Mouse (Mus musculus) left cerebral cortex, adult 18-20 months (tissue): ENCODE measurements around the gene Zp3. TPM values are rescaled to one million over a fixed set of nuclear protein-coding genes. Genes with fewer than 3 reads are reported as not detected.

ENCODE experiments used
- DNase-seq, 2 experiments: peaks; one replicate each; pipeline ENCODE4 v3.0.0; 2021 to 2022; ENCODE audit warnings: low spot score in 2 of 2, mixed read lengths in 1 of 2
- total RNA-seq, 2 experiments: library from RNA; stranded (reverse); gene quantifications; 2 replicates each; pipeline ENCODE4 v1.2.3; 2021

Zp3 gene
- total RNA-seq, 2 experiments from 2014 or later = not detected

DNA sequence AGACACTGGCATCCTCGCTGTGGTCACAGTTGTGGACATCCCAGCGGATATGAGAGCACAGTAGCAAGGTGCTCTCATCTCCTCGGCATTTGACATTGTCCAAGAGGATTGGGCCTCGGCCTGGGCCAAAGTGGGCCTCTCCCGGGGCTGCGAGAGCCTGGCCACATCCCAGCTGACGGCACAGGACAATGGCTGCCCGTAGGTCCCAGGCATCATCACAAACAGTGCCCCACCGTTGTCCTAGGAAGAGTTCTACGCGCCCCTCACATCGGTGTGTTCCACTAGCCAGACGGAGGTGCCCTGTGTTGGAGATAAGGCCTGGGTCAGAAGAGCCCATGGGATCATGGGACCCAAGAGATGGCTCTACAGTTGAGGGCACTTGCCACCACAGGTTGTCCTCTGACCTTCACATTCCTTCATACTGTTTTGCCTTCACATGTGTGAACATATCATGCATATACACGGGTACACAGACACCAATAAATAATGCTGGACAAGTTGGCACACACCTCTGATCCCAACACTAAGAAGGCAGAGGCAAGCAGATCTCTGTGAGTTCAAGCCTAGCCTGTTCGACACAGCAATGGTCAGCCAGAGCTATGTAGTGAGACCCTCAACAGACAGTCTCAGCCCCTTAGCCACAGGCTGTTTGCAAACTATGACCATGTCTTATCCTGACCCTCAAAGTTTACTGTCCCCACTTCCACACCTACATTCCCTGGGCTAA lies 18.8 kb upstream of the Zp3 start:
- no peak for DNase-seq

DNA sequence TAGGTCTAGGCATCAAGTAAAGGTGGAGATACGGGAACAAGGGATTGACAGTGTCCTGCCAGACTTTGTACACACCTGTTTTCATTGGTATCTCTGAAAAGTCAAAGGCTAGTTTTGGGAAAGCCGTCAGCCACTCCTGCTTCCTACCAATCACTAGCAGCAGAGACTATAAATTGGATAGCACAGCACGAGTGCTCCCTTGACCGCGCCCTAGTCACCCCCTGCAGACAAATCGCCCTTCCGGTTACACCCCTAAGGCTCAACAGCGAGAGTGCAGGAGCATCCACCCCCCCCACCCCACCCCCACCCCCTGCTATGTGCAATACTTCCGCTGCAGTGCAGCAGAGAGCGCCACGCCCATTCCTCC lies 17.8 kb upstream of the Zp3 start:
- DNase-seq = peak in 1 of 2 experiments; percentile 18

DNA sequence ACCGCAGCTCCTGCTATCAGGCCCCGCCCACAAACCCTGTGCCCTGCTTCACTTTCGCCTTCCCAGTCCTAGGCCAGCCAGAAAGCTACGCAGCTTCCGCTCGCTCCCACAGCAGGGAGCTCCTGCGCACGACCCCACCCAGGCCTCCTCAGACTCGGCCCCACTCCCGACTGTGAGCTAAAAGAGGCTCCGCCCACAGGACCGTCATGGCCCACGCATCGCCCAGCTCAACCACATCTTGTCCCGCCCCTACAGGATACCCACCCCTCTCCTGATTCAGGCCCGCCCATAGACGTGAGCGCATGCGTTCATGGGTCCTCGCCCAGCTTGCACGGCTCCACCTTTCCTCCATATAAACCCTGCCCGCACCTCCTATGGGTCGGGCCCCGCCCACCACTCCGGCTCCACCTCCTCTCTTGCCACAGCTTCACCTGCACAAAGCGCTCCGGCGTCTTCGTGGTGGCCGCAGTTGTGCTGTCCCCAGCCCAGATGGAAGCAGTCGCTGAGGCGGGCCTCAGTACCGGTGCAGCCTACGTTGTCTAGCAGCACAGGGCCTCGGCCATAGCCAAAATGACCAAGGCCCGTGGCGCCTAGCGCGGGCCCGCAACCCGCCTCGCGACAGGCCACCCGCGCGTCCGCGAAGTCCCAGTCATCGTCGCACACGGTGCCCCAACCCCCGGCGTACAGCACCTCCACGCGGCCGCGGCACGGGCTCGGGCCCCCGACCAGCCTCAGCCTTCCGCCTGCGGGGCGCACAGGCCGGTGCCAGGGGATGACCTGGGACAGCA lies 17.2 kb upstream of the Zp3 start:
- peak; percentile 93 to 95 for DNase-seq

DNA sequence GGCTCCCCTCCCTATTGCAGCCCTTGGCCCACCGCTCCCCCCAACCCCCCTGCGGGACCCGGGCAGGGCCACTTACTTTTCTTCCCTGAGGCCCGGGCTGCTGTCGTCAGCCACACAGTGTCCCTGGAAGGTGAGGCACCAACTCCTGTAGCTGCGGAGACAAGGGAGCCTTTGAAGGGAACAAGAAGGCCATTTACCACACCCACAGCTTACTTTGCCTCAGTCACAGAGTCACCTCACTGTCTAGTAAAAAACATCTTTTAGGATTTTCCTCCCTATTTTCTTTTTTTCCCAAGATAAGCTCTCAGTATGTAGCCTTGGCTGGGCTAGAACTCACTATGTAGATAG lies 16.6 kb upstream of the Zp3 start:
- no peak for DNase-seq

DNA sequence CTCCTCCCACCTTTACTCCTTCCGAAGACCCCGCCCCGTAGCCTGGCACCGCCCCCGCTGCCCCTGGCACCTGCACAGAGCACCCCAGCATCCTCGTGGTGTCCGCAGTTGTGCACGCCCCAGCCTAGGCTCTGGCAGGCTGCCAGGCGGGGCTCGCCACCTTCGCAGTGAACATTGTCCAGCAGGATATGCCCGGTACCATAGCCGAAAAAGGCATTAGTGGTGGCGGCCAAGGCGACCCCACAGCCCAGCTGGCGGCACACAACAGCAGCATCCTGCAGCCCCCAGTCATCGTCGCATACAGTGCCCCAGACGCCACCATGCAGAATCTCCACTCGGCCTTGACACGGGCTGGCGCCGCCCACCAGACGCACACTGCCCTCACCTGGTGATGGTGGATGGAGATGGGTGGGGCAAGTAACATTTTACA lies 14.4 kb upstream of the Zp3 start:
- no peak for DNase-seq

DNA sequence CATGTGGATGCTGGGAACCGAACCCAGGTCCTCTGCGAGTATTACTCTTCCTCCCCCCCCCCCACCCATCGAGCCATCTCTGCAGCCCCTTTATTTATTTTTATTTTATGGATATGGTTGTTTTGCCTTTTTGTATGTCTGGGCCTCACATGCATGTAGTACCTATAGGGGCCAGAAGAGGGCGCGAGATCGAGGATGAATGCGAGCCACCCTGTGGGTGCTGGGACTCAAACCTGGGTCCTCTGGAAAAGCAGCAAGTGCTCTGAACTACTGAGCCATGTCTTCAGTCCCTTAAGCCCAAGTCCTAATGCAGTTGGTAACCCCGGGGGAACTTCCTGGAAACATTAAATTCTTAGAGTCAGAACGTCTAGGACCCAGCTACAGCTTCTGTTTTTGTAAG lies 13.0 kb upstream of the Zp3 start:
- DNase-seq = no peak

DNA sequence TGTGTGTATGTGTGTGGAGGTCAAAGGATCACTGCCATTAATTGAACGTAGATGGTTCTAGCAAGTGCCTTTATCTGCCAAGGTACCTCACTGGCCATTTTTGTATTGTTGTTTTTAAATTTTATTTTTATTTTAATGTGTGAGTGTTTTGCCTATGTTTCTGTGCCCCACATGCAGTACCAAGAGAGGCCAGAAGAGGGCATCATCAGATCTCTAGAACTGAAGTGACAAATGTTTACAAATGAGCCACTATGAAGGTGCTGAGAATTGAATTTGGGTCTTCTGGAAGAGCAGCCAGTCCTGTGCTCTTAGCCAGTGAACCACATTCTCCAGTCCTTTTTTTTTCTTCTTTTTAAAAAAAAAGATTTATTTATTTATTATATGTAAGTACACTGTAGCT lies 11.1 kb upstream of the Zp3 start:
- DNase-seq = peak; percentile 39 to 65

DNA sequence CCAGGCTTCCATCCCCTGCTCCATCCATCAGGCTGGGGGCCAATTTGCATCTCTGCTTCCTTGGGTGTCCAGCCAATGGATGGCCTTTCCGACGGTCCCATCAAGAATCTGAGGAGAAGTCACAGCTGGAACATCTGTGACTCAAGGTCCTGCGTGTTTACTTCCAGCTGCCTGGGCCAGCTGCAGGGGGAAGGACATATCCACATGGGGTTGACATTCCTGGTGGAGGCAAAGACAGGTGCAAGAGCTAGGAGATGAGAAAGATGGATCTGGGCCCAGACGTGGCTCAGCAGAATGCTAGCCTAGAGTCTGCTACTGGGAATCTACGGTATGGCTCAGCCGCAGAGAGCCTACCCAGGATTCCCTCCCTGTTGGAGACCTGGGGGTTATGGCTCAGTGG lies 9.7 kb upstream of the Zp3 start:
- DNase-seq = no peak

DNA sequence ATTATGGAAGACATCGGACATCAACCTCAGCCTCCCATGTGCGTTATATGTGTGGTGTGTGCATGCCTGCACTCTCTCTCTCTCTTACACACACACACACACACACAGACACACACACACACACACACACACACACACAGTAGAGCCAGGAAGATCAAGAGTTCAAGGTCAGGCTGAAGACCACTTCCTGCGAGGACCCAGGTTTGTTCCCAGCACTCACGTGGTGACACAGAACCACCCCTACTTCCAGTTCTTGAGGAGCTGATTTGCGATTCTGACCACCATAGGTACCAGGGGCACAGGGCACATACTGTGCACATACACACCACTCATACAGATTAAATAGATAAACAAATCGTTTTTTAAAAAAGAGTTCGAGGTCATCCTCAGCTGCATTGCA lies 8.0 kb upstream of the Zp3 start:
- DNase-seq = no peak

DNA sequence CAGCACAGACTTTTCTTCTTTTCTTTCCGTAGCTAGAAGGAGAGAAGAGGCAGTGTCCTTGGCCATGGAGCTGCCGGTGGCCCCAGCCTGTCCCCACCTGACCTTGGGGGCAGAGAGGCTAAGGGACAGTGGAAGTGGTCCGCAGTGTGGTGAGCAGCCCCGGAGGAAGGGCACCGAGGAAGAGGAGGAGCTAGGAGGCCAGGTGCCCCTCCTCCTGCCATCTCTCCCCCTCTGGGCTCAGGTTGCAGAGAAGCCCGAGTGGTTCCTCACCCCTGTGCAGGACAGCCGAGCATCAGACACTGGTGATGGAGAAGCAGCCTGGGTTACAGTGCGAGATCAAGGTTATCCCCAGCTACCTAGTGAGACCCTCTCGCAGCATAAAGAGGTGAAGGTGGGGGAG lies 5.5 kb upstream of the Zp3 start, which contains the start of gene Ssc4d:
Gene Ssc4d (minus strand): TSS at position 167 of the 400 bp plus-strand sequence.
- no peak for DNase-seq

DNA sequence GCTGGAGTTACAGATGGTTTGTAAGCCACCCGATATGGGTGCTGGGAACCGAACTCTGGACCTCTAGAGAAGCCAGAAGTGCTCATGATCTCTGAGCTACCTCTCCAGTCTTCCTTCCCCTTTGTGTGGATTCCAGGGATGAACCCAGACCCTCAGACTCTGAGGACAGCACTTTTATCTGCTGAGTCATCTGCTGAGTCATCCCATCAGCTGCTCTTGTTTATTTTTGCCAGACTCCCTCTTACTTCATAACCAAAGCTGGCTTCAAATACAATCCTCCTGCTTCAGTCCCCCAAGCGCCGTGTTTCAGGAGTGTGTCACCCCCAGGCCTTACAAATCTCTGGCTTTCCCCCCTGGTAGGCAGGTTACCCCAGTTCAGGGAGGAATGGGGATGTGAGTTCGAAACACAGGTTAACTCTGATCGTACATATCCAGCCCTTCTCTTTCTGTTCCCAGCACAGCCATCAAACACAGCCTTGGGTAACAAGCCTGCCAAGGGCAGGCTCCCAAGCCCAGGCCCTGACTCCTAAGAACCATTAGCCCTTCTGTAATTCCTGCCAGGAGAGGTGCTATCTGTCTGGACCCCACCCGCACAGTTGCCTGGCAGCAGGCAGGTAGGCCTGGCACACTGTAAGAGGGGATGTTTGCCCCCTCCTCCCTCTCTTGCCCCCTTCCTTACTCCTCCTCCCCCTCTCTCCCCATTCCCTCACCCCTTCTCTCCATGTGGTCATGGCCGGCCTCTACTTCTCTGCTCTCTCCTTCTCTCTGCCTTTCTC lies 3.8 kb upstream of the Zp3 start:
- no peak for DNase-seq

DNA sequence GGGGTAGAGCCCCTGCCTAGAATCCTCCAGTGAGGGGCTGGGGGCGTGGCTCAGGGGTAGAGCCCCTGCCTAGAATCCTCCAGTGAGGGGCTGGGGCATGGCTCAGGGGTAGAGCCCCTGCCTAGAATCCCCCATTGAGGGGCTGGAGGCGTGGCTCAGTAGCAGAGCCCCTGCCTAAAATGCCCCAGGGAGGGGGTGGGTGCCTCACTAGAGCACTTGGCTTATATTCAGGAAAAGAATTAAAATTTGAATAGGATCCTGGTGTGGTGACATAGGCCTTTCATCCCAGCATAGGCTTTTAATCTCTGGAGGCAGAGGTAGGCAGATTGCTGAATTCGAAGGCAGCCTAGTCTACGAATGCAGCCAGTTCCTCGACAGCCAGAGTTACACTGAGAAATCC lies 518 bp upstream of the Zp3 start:
- DNase-seq = no peak

DNA sequence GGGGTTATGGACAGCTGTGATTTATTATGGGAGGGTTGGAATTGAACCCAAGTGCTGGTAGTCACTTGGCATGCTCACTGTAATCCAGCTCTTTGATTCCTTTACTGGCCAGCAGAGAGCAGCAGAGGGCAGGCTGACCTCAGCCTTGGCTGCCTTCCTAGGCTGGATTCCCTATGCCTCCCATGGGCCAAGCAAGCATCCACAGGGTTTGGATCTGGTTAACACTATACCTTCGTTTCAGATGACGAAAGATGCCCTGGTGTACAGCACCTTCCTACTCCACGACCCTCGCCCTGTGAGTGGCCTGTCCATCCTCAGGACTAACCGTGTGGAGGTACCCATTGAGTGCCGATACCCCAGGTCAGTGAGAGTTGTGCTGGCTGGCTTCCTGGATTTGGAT lies 2.5 kb downstream of the Zp3 start:
- peak in 1 of 2 experiments; percentile 24 for DNase-seq

DNA sequence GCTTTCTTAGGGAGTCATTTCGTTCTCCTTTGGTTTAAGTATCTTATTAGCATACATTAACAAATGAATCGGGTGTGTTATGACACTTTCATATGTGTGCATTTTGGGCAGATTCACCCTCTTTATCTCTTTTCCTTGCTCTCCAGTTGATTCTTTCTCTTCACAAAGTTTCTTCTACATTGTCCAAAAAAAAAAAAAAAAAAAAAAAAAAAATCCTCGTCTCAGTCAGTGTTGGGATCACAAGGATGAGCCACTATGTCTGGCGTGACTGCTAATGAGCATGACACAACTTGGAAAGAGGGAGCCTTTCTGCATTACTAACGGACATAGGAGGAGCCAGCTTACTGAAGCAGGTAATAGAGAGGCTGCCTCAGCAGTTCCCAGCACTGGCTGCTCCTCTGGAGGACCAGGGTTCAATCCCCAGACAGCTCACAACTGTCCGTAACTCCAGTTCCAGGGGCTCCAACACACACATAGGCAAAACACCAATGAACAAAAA lies 4.7 kb downstream of the Zp3 start:
- DNase-seq = no peak

DNA sequence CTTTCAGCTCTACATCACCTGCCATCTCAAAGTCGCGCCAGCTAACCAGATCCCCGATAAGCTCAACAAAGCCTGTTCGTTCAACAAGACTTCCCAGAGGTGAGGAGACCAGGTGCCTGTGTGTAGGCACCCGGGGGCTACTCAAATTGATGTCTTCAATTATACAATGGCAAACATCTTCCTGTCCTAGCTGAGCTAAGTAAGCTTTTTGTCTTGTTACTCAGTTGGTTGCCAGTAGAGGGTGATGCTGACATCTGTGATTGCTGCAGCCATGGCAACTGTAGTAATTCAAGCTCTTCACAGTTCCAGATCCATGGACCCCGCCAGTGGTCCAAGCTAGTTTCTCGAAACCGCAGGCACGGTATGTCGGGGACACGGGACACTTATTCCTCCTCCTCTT lies 7.3 kb downstream of the Zp3 start:
- DNase-seq = no peak

DNA sequence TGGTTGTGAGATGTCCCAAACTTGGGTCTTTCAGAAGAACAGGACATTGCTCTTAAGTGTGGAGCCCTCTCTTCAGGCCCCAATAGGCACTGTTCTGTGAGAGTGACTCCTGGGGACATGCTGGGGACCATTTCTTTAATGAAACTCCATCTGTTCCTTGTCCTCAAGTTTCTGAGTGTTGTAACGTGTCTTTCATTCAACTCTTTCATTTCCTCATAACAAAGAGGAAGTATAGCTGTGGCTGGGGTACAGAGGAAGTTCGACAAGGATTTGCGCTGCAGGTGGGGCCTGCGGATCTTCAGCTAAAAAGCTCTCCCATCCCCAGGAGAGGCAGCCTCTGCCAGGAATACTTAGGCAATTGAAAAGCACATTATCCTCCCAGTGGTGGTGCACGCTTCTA lies 10.7 kb downstream of the Zp3 start:
- no peak for DNase-seq

DNA sequence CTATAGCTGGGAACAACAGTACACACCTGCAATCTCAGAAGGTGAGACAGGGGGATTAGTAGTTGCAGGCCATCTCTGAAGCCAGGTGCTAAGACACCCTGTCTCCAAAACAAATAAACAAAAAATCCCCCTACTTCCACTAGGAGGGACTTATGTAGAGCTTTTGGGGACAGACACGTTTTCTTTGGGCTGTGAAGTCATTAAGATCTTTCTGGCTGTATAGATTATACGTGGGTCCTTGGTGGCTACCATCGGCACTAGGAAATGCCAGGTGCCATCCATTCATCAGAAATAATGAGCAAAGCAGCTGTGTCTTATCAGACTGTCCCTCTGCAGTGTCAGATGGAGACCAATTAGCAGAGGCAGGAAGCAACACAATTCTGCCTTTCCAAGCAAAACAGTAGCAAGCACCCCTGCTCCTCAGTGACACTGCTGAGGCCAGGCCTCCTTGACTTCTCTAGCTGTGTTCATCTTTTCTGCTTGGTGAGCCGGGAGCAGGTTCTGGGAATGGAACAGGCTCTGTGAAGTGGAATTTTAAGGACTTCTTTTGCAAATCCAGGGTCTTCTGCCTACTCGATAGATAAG lies 13.6 kb downstream of the Zp3 start:
- DNase-seq = no peak

DNA sequence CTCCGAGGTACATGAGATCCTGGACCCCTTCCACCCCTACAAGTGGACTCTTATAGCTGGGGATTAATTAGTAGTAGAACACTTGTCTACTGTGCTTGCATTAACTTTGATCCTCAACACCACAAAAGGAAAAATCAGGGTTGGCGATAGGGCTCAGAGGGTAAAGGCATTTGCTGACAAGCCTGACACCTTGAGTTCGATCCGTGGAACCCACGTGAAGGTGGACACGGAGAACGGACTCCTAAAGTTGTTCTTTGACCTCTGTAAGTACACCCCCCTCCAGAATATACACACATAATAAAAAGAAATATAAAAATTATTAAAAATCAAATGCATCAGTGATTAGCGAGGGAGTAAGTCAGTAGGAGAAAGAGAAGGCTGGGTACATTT lies 14.4 kb downstream of the Zp3 start:
- no peak for DNase-seq

DNA sequence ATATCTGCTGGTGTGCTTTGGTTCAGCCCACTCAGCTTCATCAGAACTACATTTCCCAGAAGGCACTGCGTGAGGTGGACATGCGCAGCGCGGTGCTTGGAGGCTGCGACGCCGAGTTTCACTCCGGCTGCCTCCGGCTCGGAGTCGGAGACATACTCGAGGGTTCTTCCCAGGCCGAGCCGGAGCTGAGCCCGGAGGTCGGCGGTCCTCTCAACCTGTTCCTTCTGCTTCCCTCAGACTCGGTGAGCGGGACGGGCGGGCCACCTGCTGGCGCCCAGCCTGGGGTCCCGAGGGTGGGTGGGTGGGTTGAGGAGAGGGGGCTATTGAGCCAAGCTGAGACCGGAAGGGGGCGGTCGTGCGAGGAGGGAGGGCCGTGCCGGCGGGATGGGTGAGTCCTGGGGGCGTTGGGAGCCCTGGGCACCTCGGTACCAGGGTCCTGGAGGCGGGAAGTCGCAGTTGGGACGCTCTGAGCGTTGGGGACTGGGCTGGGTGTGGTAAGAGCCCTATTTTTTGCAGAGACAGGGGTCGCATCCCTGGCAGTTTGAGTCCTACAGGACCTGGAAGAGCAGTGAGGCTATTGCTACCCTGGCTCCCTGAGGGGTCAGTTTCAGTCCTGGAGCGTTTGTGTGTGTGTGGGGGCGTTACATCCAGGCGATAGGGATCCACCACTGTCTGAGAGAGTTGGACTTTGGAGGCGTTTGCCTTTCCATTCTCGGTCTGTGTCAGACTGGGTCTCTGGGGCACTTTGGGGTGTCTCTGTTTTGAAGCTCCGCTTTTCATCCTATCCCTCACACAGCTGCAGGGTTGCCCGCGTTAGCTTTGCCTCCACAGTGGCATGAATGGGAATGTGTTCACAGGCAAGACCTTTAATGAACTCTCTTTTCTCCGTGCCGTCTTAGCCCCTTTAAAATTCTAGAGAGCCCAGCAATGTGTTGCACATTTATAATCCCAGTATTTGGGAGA lies 15.1 kb downstream of the Zp3 start, which contains the start of gene Dtx2:
Gene Dtx2 (plus strand): TSS at position 76 of the 963 bp plus-strand sequence.
- peak; percentile 90 to 92 for DNase-seq

DNA sequence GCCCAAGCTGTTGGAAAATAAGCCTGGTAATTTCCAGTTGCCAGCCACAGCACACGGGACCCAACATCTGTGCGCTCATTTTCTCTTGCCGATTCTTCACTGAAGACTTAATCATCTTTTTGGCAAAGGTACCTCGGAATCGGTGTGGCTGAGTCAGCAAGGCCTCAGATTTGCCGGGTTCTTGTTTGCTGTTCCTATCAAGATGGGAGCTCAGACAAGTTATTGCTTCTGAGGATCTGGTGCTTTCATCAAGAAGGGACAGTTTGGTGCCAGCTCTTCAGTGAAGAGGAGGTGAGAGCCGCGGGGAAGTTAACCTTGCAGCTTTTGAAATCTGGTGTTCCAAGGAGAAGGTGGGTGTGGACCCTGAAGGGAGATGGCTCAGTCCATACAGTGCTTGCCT lies 16.3 kb downstream of the Zp3 start:
- DNase-seq = no peak
